Mouse (Mus musculus) gastrocnemius, adult 18-20 months (tissue): ENCODE data around the gene Spi1. TPM values are rescaled to one million over a fixed set of nuclear protein-coding genes. Genes with fewer than 3 reads are reported as not detected.

ENCODE experiments used
- DNase-seq: peaks from one replicate; pipeline ENCODE4 v3.0.0; 2021; ENCODE audit warnings: low spot score
- total RNA-seq, 2 experiments: library from RNA; stranded (reverse); gene quantifications; 2 replicates each; pipeline ENCODE4 v1.2.3; 2021

Gene Spi1
- total RNA-seq, 2 experiments from 2014 or later: 0.43 to 1.1 TPM

DNA sequence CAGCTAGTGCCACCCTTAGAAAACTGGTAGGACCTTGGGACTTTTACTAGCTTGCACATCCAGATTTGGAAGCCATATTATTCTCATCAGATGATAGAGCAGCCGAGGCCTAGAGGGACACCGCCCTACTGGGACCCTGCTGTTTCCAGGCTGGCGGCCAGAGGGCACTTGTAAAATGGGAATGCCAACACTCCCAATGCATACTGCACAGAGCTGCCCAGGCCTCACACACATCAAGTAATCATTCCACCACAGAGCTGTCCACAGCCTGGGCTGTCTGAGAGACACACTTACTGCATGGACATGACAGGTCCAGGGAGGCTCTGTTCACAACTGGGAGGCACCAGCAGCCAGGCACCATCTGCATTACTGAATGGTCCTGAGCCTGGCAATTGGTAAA, 15.7 kb upstream of the Spi1 start:
- no peak for DNase-seq

DNA sequence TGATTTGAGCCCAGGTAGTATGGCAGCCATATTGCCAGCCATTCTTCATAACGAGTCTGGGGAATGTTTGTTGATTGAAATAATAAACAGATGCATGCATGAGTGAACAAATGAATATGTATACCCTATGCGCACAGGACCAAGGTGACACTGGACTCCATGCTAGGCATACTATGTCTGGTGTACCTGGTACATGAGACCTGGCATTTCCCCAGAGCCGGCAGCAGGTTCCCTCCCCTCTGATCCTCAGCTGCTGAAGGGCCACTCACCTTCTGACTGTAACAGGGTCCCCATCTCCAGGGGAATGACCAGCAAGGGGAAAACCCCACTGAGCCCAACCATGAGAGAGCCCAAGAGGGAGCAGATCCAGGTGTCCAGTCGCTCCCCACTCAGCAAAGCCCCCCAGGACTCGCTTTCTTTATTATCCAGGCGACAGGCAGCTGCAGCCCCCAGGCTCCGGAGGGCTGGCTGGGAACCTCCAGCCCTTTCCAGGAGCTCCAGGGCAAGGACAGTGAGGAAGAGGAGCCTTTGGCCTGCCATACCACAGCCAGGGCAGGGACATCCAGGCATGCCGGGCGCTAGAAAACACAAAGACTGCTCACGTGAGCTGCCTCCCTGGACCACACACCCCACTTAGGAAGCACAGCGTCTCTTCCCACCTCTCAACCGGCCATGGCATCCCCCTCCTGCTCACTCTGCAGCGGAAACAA, 13.9 kb upstream of the Spi1 start:
- DNase-seq: no peak

DNA sequence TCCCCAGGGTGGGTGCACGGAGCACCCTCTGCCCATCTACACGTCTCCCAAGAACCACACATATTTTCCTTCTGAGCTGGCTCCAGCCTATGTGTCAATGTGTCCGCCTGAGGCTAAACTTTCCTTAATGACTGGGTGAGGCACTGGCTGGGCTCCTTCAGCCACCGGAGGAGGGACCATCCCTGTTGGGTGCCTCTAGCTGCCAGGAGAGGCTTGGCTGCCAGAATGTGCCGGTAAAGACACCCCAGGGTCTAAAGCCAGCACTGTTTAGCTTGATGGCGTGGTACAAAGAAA, 13.4 kb upstream of the Spi1 start:
- DNase-seq: no peak

DNA sequence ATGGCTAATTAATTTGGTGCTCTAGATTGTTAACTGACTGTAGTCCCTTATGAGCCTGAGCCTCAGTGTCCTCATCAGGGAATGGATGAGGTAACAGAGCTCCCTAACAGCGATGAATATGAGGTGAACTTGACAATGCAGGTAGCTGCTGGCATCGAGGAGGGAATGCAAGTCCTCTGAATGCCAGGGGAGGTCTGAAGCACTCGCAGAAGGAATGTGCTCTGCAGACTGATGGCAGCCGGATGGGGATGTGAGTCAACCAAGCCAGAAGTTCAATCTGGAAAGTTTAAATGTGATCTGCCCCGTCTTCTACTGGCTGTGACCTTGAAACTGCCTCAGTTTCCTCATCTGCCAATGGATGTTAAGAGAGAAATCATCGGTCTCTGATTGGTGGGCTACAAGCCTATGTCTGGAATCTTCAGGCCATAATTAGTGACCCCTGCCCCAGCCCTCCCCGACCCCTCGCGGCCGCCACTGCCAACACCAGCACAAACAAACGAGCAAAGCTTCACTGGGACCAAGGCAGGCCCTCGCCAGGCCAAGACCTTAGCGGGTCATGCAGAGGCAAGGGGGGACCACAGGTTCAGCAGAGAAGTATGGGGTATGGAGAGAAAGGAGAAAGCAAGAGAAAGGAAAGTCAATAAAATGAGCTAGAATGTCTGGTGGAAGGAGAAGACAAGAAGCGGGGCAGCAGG, 12.7 kb upstream of the Spi1 start:
- DNase-seq: no peak

GRCm38 (mm10) chr2:91070076-91070800, 12.0 kb upstream of the Spi1 start, which contains the start of gene Slc39a13:
TSS of gene Slc39a13 (minus strand) at chr2:91070417.
- DNase-seq: peak; percentile 97

DNA sequence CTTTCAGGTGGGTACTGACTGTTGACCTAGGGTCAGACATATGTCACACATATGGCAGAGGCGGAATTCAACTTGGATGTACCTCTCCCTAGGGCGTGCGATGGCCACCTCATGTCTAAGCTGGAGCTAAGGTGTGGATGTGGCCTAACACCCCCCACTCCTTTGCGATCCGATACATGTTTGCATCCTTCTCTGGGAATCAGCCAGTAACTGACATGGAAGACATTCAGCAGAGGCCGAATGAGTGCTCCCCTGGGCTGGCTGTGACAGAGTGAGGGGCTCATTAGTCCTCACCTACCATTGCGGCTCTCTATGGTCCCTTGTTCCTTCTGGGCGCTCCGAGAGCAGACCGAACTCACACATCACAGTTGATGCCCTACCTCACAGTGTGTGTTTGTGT, 11.1 kb upstream of the Spi1 start:
- no peak for DNase-seq

GRCm38 (mm10) chr2:91072092-91072491, 10.1 kb upstream of the Spi1 start:
- DNase-seq: no peak

GRCm38 (mm10) chr2:91077957-91078313, 4.3 kb upstream of the Spi1 start:
- no peak for DNase-seq

GRCm38 (mm10) chr2:91078314-91079025, 3.7 kb upstream of the Spi1 start:
- no peak for DNase-seq

DNA sequence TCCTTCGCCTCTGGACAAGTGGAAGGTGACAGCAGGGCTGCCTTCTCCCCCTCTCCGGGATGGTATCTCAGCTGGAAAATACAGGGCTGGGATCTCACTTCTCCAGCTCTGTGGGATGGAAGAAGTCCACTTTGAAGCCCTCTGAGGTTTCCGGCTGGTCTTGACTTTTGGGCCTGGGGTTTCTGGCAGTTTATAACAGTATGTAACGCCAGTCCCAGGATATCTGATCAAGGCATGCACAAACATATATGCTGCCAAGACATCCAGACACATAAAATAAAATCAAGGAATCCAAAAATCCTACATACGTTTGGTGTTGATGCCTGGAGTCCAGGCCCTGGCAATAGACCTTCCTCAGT, 3.2 kb upstream of the Spi1 start:
- DNase-seq: no peak

- no peak for DNase-seq
These were observed 1.2 kb upstream of the Spi1 start for GRCm38 (mm10) chr2:91080784-91081513.

DNA sequence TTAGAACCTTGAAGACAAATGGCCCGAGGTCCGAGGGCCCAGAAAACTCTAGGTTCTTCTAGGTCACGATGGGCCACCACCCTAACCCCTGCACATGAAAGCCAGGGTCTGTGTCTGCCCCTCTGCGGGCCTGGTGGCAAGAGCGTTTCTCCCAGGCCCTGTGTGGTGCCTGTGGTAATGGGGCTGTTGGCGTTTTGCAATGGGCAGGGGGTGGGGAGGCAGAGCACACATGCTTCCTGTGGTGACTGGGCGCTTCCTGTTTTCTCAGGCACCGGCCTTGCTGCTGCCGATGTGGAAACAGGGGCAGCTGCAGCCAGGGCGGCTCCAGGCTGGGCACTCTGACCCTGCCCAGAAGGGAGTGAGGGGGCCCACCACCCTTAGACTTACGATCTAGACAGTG, 654 bp downstream of the Spi1 start:
- DNase-seq: no peak

- no peak for DNase-seq
These were observed 1.3 kb downstream of the Spi1 start for GRCm38 (mm10) chr2:91083366-91083940.

- peak; percentile 81 for DNase-seq
These were observed 2.1 kb downstream of the Spi1 start for GRCm38 (mm10) chr2:91084179-91084820.

- no peak for DNase-seq
These were observed 3.6 kb downstream of the Spi1 start for GRCm38 (mm10) chr2:91085494-91086391.

GRCm38 (mm10) chr2:91086392-91087237, 4.4 kb downstream of the Spi1 start:
- no peak for DNase-seq

DNA sequence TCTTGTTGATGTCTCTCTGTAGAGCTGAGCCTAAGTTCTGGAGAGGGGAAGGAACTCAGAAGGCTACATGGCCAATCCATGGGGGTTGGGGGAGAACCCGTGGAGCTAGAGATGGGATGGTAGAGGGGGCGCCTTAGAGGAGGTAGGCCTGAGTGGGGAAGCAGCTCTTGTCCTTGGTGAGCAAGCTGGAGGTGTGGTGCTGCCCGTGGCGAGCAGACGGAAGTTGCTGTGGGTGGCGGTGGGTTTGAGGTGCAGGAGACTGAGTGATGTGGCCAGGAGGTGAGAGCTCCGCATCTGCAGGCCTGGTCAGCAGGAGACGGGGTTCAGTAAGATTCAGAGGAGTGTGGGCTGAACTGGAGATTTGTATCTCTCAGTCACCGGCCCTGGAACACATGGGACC, 5.3 kb downstream of the Spi1 start:
- no peak for DNase-seq

GRCm38 (mm10) chr2:91088987-91089386, 6.8 kb downstream of the Spi1 start:
- no peak for DNase-seq

DNA sequence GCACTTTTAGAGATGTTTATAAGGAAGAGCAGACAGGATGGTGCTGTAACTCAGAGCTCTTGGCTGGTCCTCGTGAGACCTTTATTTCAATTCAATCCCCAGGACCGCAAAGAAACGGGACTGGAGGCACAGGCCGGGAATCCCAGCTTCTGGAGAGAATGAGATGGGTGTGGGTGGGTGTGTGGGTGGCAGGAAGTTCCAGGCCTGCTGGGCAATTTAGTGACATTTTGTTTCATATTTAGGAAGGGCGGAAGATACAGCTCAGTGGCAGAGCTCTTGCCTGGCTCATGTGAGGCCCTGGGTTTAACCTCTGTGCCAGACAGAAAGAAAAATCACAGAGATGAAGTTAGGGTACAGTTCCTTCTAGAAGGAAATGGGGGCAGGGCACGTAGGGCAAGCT, 8.0 kb downstream of the Spi1 start:
- DNase-seq: no peak
